Mouse (Mus musculus) bone marrow macrophage, adult 2 months (primary cell): ENCODE measurements around the gene Myo1f.

Source experiments
- CTCF ChIP-seq: IDR thresholded peaks from 2 replicates; pipeline ENCODE4 v1.5.1; 2012; ENCODE audit warnings: low read depth, mild to moderate bottlenecking, low read length, moderate library complexity
- POLR2A ChIP-seq: IDR thresholded peaks from 2 replicates; pipeline ENCODE4 v1.6.1; 2012; ENCODE audit warnings: mild to moderate bottlenecking, low read depth, low read length, borderline replicate concordance

GRCm38 (mm10) chr17:33539878-33540277 is 15.6 kb upstream of the Myo1f start:
- TF ChIP-seq POLR2A (no peak), CTCF (no peak)
